Mouse (Mus musculus): ENCODE results near the gene Bcl11a.

GRCm38 (mm10) chr11:24153049-24153448 lies 75.2 kb downstream of the Bcl11a start:
- TF ChIP-seq POLR2A (IDR thresholded peaks at IDR 0.05; ENCODE audit: control insufficient read depth, low read depth, low read length) (no peak), CTCF (IDR thresholded peaks at IDR 0.05; ENCODE audit: control insufficient read depth, insufficient read depth, insufficient replicate concordance, low read depth, low read length) (no peak)
